Mouse (Mus musculus) ES-E14 (cell line): ENCODE measurements around the gene Fahd1.

ENCODE experiments used
- MAFK ChIP-seq: IDR thresholded peaks from 2 replicates; pipeline ENCODE4 v1.6.1; 2014; ENCODE audit warnings: mild to moderate bottlenecking, low read depth, low read length, inconsistent platforms; ENCODE audit not compliant: insufficient read depth
- ZC3H11A ChIP-seq: IDR thresholded peaks from 2 replicates; pipeline ENCODE4 v1.6.1; 2012; ENCODE audit warnings: low read depth, mild to moderate bottlenecking, inconsistent platforms, low read length, borderline replicate concordance
- ZNF384 ChIP-seq: IDR thresholded peaks from 2 replicates; pipeline ENCODE4 v1.6.1; 2012; ENCODE audit warnings: low read depth, low read length, inconsistent platforms

GRCm38 (mm10) chr17:24894061-24894994 lies 44.2 kb upstream of the Fahd1 start:
- TF ChIP-seq ZC3H11A (no peak), ZNF384 (no peak), MAFK (no peak)
